ENCODE assay signal across 13 mouse cellular contexts in the genomic region with DNA sequence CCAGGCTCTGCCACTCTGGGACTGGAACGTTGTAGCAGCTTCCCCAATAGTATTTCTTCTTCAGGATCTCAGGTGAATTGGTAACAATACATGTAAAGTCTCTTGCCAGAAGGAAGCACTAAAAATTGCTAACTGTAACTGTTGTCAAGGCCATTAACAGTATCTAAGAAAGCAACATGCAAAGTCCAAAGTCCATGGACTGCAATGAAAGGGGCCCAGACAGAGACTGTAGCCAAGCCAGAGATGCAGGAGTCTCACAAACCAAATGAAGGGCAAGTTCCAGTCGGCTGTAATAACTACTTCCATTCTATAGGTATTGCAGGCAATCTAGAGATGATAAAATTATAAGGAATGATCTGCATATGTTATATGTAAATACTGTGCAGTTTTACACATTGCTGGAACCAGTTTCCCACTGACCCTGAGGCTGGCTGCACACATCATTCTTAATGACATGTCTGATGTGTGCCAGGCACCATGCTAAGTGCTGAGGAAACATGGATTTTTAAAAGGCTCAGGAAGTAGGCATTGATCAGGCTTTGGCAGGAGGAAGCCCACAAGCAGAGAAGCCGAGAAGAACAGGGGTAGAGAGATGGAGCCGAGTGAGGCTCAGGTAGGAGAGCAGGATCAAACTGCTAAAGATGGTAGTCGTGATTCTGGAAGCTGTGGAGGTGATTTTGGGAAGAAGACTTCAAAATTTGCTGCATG.
"Had no signal": no experiment of that assay in that cellular context is flagged by ENCODE, and none has a peak within 500 bp of the region (broad histone marks: within the 10 kb centered on the region; RNA-seq: fewer than 3 reads in every experiment).

No protein-coding gene starts in this region.

- ATAC-seq: lung, postnatal 0 days; midbrain, embryonic 16.5 days had no signal

- H3K4me3 ChIP-seq: layer of hippocampus, adult 2 months; limb, embryonic 10.5 days; liver, embryonic 15.5 days; neural tube, embryonic 13.5 days had no signal

- H3K9me3 ChIP-seq: limb, embryonic 10.5 days; liver, embryonic 15.5 days; neural tube, embryonic 13.5 days had no signal

- H3K9ac ChIP-seq: liver, embryonic 15.5 days; neural tube, embryonic 13.5 days had no signal

- H3K27ac ChIP-seq: layer of hippocampus, adult 2 months; limb, embryonic 10.5 days; liver, embryonic 15.5 days; neural tube, embryonic 13.5 days had no signal

- H3K27me3 ChIP-seq: liver, embryonic 15.5 days had no signal

- H3K36me3 ChIP-seq: limb, embryonic 10.5 days; liver, embryonic 15.5 days; neural tube, embryonic 13.5 days had no signal

- DNase-seq: kidney, adult 11 months; kidney, postnatal 25 days; lung, adult 2 months; lung, postnatal 4 days; right cerebral cortex, postnatal 4 days; thymus, postnatal 36 days had no signal

- H3K4me2 ChIP-seq: liver, embryonic 15.5 days; midbrain, embryonic 11.5 days; neural tube, embryonic 13.5 days had no signal
